Mouse (Mus musculus) cortical plate, adult 2 months (tissue): ENCODE data around the gene Slc38a7.
"Not testable (repeated sequence)": the region's sequence is repeated elsewhere in the genome, so short reads cannot be mapped to it uniquely, and the experiment has no call there.

Experiments used
- CTCF ChIP-seq: fragments of 200-500 bp; IDR thresholded peaks from 2 replicates; pipeline ENCODE4 v1.5.1; 2011; ENCODE audit warnings: mild to moderate bottlenecking, control low read depth, low read length; ENCODE audit not compliant: insufficient read depth; ENCODE audit errors: extremely low read depth
- POLR2A ChIP-seq: fragments of 200-500 bp; IDR thresholded peaks from 2 replicates; pipeline ENCODE4 v1.6.1; 2011; ENCODE audit warnings: mild to moderate bottlenecking, low read length, control low read depth; ENCODE audit not compliant: insufficient read depth; ENCODE audit errors: extremely low read depth

GRCm38 (mm10) chr8:95825162-95825561 is 28.2 kb downstream of the Slc38a7 start, which contains the start of gene Sap18b:
- not testable (repeated sequence) for TF ChIP-seq CTCF, POLR2A
